Mouse (Mus musculus) liver, adult 2 months (tissue): ENCODE measurements around the gene Btn1a1. TPM values are rescaled to one million over a fixed set of nuclear protein-coding genes. Genes with fewer than 3 reads are reported as not detected.

Experiments used
- DNase-seq: peaks from one replicate; pipeline ENCODE4 v3.0.0-alpha.2; 2011; ENCODE audit warnings: low read depth, low spot score; ENCODE audit errors: extremely low read depth
- H3K27ac ChIP-seq: fragments of 200-500 bp; replicated peaks from 2 replicates; pipeline ENCODE4 v1.5.1; 2012; ENCODE audit warnings: low read depth, mild to moderate bottlenecking, control low read depth, inconsistent platforms, low read length; ENCODE audit not compliant: insufficient read depth
- H3K27me3 ChIP-seq: fragments of 200-500 bp; 2 replicates; pipeline ENCODE4 v1.6.1; 2012; ENCODE audit warnings: mild to moderate bottlenecking, moderate library complexity, low read length, inconsistent platforms; ENCODE audit not compliant: control insufficient read depth, insufficient read depth
- H3K36me3 ChIP-seq: fragments of 200-500 bp; 2 replicates; pipeline ENCODE4 v1.6.1; 2012; ENCODE audit warnings: low read length, inconsistent platforms; ENCODE audit not compliant: control insufficient read depth, insufficient read depth
- H3K4me1 ChIP-seq: fragments of 200-500 bp; 2 replicates; pipeline ENCODE4 v1.6.1; 2011; ENCODE audit warnings: low read length; ENCODE audit not compliant: control insufficient read depth, insufficient read depth
- H3K4me3 ChIP-seq: fragments of 200-500 bp; 2 replicates; pipeline ENCODE4 v1.5.1; 2011; ENCODE audit warnings: low read depth, mild to moderate bottlenecking, control low read depth, low read length, moderate library complexity; ENCODE audit not compliant: insufficient read depth
- H3K79me2 ChIP-seq: fragments of 200-500 bp; 2 replicates; pipeline ENCODE4 v1.6.1; 2012; ENCODE audit warnings: inconsistent platforms, mild to moderate bottlenecking, low read length, moderate library complexity; ENCODE audit not compliant: control insufficient read depth, insufficient read depth
- H3K9ac ChIP-seq: fragments of 200-500 bp; 2 replicates; pipeline ENCODE4 v1.6.1; 2012; ENCODE audit warnings: low read depth, mild to moderate bottlenecking, control low read depth, inconsistent platforms, low read length
- CTCF ChIP-seq: fragments of 200-500 bp; IDR thresholded peaks from 2 replicates; pipeline ENCODE4 v1.5.1; 2011; ENCODE audit warnings: low read depth, low read length, control low read depth
- POLR2A ChIP-seq: fragments of 200-500 bp; IDR thresholded peaks from 2 replicates; pipeline ENCODE4 v1.6.1; 2011; ENCODE audit warnings: low read length, control low read depth; ENCODE audit not compliant: insufficient read depth; ENCODE audit errors: extremely low read depth
- WGBS: fragments of 180-500 bp; shearing (Covaris S2); methylation state at CpG from one replicate; pipeline ENCODE4 v1.1.7; 2018; 5-methylcytosine and 5-hydroxymethylcytosine counted together
- polyA plus RNA-seq: library from polyadenylated mRNA; depleted of rRNA; stranded (reverse); fragments of >200 nt; gene quantifications from 2 replicates; pipeline ENCODE4 v1.2.3, GENCODE M21; 2012
- total RNA-seq: library from RNA; depleted of rRNA; stranded (reverse); fragments of >200 nt; gene quantifications from 2 replicates; pipeline ENCODE4 v1.2.3, GENCODE M21; 2014

The Btn1a1 gene
- total and polyA plus RNA-seq, 2 experiments: not detected

DNA sequence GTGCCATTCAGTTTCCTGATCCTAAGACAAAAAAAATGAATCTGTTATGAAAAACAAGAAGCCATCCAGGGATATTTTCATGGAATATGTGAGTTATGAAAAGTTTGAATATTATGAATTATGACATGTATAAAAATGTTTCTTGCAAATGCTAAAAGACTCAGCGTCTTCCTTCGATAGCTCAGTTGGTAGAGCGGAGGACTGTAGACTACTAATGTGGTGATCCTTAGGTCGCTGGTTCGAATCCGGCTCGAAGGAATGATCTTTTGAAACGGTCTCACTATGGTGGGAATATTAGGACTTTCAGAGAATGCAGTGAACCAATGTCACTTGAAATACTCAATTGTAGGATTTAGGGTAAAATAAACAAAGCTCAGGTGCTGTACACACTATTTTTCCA is 39.4 kb downstream of the Btn1a1 start:
- Histone ChIP-seq H3K4me1 (peaks cover 2% of the 10 kb centered on the region; the same call in 1 of the 2 replicates), H3K9ac (no peak overlapping the region)
- WGBS: 29% methylated on average over 8 of the region's 8 CpGs

DNA sequence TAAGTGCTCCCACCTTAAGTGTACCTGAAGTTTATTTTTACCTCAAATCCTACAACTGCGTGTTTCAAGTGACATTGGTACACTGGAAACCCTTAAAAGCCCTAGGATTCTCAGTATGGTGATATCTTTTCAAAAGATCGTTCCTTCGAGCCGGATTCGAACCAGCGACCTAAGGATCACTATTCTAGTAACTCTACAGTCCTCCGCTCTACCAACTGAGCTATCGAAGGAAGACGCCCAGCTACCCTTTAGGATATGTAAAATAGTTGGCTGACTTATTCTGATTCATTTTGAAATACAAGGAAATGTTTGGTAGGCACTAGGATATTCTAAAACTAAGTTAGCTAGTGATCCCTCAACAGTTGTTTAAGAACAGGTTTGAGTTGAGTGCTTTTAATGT is 40.2 kb downstream of the Btn1a1 start:
- H3K27me3 ChIP-seq: no peaks in the 10 kb centered on the region
- DNase-seq: peak; percentile 78
- H3K4me3 ChIP-seq: no peak overlapping the region
- no peak overlapping the region for H3K9ac ChIP-seq
- H3K79me2 ChIP-seq: peaks cover 3% of the 10 kb centered on the region; the same call in 1 of the 2 replicates
- TF ChIP-seq CTCF (no peak), POLR2A (no peak)
- peaks cover 6% of the 10 kb centered on the region; the same call in 1 of the 2 replicates for H3K36me3 ChIP-seq
- peaks cover 2% of the 10 kb centered on the region; the same call in 1 of the 2 replicates for H3K4me1 ChIP-seq
- 6% methylated on average over 9 of the region's 9 CpGs for WGBS
- H3K27ac ChIP-seq: no peak overlapping the region

More for the DNA sequence above, 39.4 kb downstream of the Btn1a1 start:
- Histone ChIP-seq H3K4me3 (no peak overlapping the region), H3K27ac (no peak overlapping the region), H3K79me2 (peaks cover 3% of the 10 kb centered on the region; the same call in 1 of the 2 replicates), H3K27me3 (no peaks in the 10 kb centered on the region), H3K36me3 (peaks cover 3% of the 10 kb centered on the region; the same call in 1 of the 2 replicates)
- DNase-seq: peak; percentile 59
- TF ChIP-seq CTCF (no peak), POLR2A (no peak)

DNA sequence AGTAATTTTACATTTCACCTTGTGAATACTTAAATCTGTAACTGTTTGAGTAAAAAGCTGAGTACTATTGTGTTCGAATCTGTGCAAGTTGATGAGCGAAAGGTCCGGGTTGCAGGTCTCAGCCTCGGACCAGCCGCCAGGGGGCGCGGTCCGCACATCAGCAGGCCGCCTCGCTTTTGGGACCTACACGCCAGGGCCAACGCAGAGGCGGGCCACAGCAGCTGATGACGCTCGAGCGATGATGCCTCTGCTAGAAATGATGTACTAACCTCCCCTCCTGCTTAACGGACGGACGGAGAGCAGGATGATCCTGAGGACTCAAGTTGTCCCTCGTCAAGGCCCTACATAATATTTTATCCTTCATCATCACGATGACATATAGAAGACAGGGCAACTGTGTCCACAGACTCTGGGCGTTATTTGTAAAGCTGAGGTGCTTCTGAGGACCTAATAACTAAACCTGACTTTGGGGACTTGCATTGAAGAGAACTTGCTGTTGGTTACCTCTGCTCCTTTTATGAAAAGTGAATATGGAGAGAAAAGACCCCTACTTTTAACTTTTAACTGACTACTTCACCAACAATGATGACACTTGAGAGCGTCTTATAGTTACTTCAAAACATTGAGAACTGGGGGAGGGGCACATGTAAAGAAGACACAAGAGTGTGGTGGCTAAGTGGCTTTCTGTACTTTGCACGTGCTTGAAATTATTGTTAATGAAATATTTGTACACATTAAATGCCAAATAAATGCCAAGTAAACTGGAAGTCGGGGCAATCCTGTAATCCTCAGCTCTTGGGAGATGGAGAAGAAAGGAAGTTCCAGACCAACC is 41.0 kb downstream of the Btn1a1 start:
- peaks cover 2% of the 10 kb centered on the region; the same call in 1 of the 2 replicates for H3K4me1 ChIP-seq
- TF ChIP-seq CTCF: peak; percentile 94
- TF ChIP-seq POLR2A: no peak
- no peak overlapping the region for H3K27ac ChIP-seq
- H3K4me3 ChIP-seq: peak overlapping the region; percentile 2; the same call in 1 of the 2 replicates
- no peak overlapping the region for H3K9ac ChIP-seq
- peak; percentile 75 for DNase-seq
- peaks cover 10% of the 10 kb centered on the region; the same call in 1 of the 2 replicates for H3K36me3 ChIP-seq
- H3K27me3 ChIP-seq: no peaks in the 10 kb centered on the region
- peaks cover 3% of the 10 kb centered on the region; the same call in 1 of the 2 replicates for H3K79me2 ChIP-seq
- 2% methylated on average over 25 of the region's 25 CpGs for whole genome bisulfite sequencing

DNA sequence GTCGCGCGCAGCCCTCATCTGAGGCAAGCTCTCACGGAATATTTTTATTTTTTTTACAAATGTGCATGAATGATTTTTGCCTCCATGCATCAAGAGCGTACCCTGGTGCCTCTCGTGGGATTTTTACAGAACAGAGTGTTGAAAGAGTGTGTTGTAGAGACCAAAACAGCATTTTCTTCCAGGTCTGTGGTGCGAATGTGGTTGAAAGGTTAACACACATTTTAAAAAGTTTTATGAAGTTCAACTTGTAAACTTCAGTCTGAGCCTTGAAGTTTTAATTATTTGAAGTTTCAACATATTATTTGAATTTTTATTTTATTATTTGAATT is 41.7 kb downstream of the Btn1a1 start:
- H3K27me3 ChIP-seq: no peaks in the 10 kb centered on the region
- WGBS: 1% methylated on average over 7 of the region's 7 CpGs
- H3K4me1 ChIP-seq: peaks cover 2% of the 10 kb centered on the region; the same call in 1 of the 2 replicates
- no peak for TF ChIP-seq POLR2A
- TF ChIP-seq CTCF: no peak
- peaks cover 12% of the 10 kb centered on the region; the same call in 1 of the 2 replicates for H3K36me3 ChIP-seq
- H3K4me3 ChIP-seq: peak overlapping the region; percentile 86
- peak overlapping the region; percentile 28; the same call in 1 of the 2 replicates for H3K27ac ChIP-seq
- peak overlapping the region; percentile 42; the same call in 1 of the 2 replicates for H3K9ac ChIP-seq
- peaks cover 3% of the 10 kb centered on the region; the same call in 1 of the 2 replicates for H3K79me2 ChIP-seq
- DNase-seq: no peak

DNA sequence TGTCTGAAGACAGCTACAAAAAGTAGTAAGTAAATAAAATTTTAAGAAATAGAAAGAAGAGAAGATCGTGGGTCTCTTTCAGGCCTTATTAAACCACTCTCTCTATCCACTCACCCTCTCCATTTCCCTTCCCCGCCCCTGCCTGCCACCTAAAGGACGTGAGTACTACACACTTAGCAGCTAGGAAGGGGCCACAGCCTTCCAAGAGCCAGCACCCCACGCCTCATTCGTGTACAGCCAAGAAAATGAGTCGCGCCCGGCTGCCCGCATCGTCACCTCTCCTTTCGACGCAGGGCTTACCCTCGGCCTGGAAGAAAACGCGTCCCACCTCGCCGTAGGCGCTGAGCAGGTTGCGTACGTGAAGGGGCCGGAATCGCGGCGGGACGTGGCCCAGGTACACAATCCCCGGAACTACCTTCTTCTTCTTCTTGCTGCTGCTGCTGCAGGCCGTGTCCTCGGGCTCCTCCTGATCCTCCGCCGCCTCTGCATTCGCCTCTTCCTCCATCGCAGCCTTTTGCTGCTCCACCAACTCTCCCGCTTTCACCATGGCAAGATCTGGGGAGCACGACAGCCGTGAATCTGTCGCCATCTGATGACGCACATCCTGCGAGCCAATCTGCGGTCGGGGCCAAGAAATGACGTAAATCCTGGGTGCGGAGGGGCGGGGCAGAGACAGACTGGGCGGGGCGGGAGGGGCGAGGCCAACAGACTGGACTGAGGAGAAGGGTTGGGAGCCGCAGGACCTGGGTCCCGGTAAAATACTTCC is 42.2 kb downstream of the Btn1a1 start, which contains the start of gene Abt1:
Abt1 (minus strand) TSS at position 581 of the 766 bp plus-strand sequence.
- no peaks in the 10 kb centered on the region for H3K27me3 ChIP-seq
- TF ChIP-seq POLR2A (no peak; the same call in 1 of the 2 replicates), CTCF (no peak)
- under 1% methylated on average over 48 of the region's 48 CpGs for WGBS

More for the DNA sequence above, 42.2 kb downstream of the Btn1a1 start, which contains the start of gene Abt1:
- Histone ChIP-seq H3K27ac (peak within 1 kb of the TSS; percentile 28; the same call in 1 of the 2 replicates), H3K79me2 (peaks cover 3% of the 10 kb centered on the region; the same call in 1 of the 2 replicates), H3K9ac (peak within 1 kb of the TSS; percentile 82), H3K36me3 (peaks cover 12% of the 10 kb centered on the region; the same call in 1 of the 2 replicates), H3K4me1 (peaks cover 2% of the 10 kb centered on the region; the same call in 1 of the 2 replicates), H3K4me3 (peak within 1 kb of the TSS; percentile 86)
- peak; percentile 80 for DNase-seq
